Mouse (Mus musculus) midbrain, embryonic 10.5 days (tissue): Measurements from ENCODE around the gene Ggct. TPM values are rescaled to one million over a fixed set of nuclear protein-coding genes. Genes with fewer than 3 reads are reported as not detected.

Experiments
- DNase-seq: peaks from one replicate; pipeline ENCODE4 v3.0.0-alpha.2; 2017; ENCODE audit warnings: low spot score
- H3K27ac ChIP-seq: fragments of 300-500 bp; sonication (generic); replicated peaks from 2 replicates; pipeline ENCODE4 v1.5.1; 2016; ENCODE audit warnings: mild to moderate bottlenecking
- H3K27me3 ChIP-seq: fragments of 300-500 bp; sonication (generic); 2 replicates; pipeline ENCODE4 v1.6.1; 2016; ENCODE audit warnings: low read depth, mild to moderate bottlenecking; ENCODE audit not compliant: poor library complexity, severe bottlenecking
- H3K36me3 ChIP-seq: fragments of 300-500 bp; sonication (generic); 2 replicates; pipeline ENCODE4 v1.6.1; 2016; ENCODE audit warnings: mild to moderate bottlenecking, moderate library complexity
- H3K4me1 ChIP-seq: fragments of 300-500 bp; sonication (generic); 2 replicates; pipeline ENCODE4 v1.6.1; 2016
- H3K4me3 ChIP-seq: fragments of 300-500 bp; sonication (generic); 2 replicates; pipeline ENCODE4 v1.5.1; 2016; ENCODE audit warnings: mild to moderate bottlenecking, moderate library complexity
- H3K9me3 ChIP-seq: fragments of 300-500 bp; sonication (generic); replicated peaks from 2 replicates; pipeline ENCODE4 v1.6.1; 2016; ENCODE audit warnings: mild to moderate bottlenecking
- WGBS: fragments of 180-500 bp; shearing (Covaris S2); methylation state at CpG from one replicate; pipeline ENCODE4 v1.1.7; 2016; 5-methylcytosine and 5-hydroxymethylcytosine counted together
- polyA plus RNA-seq: library from polyadenylated mRNA; unstranded; fragments of >200 nt; fragmentation: Nextera tagmentation; extraction: Ambion mirVana; gene quantifications from 2 replicates; pipeline ENCODE4 v1.2.1, GENCODE M21; 2016

The Ggct gene
- polyA plus RNA-seq, 1 experiment from 2014 or later = 15.7 TPM

DNA sequence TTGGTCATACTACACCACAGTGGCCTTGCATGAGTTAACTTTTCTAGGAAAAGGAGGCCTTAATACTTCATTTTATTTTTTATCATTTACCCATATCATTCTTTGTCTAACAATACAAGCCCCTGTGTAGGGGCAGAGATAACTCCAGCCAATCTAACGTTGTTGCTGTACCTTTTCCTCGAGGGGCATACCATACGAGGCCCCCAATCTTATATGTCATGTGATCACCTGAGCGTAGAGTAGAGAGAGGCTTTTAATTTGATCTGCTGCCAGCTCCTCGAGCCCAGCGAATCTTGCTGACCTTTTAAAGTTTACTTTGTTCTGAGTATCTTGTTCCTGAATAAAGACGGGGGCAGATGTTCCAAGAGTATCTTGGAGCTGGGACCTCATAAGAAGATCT is 19.8 kb upstream of the Ggct start:
- H3K4me1 ChIP-seq = peaks cover 34% of the 10 kb centered on the region
- 87% methylated on average over 7 of the region's 7 CpGs for WGBS
- H3K27ac ChIP-seq = no peak overlapping the region
- peaks cover 8% of the 10 kb centered on the region for H3K27me3 ChIP-seq
- H3K4me3 ChIP-seq = no peak overlapping the region
- peaks cover 5% of the 10 kb centered on the region; the same call in 1 of the 2 replicates for H3K9me3 ChIP-seq
- DNase-seq = no peak
- H3K36me3 ChIP-seq = no peaks in the 10 kb centered on the region

DNA sequence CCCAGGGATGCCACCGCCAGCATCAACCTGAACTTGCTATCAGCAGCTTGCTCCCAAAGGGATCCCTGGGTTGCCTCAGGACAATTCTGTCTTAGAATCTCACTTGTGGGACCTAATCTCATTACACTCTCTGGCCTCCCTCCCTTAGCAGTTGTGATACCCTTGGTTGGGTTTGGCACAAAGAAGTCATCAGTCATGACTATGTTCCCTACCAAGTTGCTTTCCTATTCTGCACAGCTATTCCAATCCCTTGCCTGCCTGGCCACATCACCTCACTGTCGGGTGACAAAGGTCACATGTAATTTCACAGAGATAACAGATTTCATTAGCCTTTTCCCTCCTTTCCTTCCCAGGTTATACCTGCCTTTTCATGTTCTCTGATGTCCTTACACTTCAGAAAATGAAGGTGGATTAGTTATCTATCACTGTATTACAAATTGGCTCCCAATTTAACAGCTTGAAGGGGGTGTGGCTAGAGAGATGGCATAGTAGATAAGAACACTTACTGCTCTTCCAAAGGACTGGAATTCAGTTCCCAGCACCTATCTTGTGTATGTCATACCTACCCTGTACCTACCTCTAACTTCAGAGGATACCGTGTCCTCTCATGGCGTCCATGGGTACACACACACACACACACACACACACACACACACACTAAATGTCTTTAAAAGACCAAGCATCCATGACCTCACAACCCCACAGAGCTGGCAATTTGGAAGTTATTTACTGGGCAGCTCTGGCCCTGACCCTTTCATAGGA is 17.8 kb upstream of the Ggct start:
- peaks cover 22% of the 10 kb centered on the region for H3K4me1 ChIP-seq
- no peak for DNase-seq
- 63% methylated on average over 4 of the region's 4 CpGs for WGBS
- H3K36me3 ChIP-seq = no peaks in the 10 kb centered on the region
- H3K27ac ChIP-seq = peak overlapping the region; percentile 87
- H3K9me3 ChIP-seq = peaks cover 5% of the 10 kb centered on the region; the same call in 1 of the 2 replicates
- H3K4me3 ChIP-seq = peak overlapping the region; percentile 39
- H3K27me3 ChIP-seq = peaks cover 6% of the 10 kb centered on the region

DNA sequence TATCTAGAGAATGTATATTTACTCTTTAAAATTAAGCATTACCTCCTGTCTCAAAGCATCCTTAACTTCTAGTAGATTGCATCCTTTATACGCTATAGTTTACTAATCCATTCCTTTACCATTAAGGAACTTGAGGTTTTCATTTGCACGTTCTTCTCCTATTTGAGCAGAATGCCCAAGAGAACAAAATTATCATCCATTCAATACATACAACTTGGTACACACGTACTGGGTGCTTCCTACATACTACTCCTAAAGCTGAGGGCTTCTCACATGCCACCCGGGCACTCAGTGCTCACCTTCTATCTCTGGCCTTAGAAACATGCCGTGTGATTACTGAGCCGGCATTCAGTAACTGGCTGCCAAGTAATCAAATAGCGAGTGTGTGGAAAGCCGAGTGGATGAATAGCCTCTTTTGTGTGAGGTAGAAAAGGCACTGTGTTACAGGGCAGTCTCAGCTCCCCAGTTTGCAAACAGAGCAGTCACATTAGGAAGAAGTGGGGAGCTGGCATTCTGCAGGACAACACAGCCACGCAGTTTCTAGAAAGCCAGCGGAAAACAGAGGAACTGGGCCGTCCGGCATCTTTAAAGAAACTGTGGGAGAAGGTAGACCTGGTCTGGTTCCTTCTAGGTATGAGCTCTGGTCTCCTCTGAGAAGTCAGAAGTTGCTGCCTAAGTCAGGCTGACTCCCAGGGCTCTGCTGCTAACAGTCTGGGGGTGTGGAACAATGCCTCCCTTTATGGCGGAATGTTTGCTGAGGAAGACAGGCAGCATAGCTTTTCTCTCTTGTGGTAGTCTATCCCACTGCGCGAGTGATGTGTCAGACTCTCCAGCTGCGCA is 16.9 kb upstream of the Ggct start:
- peak; percentile 41 for DNase-seq
- Histone ChIP-seq H3K27ac (peak overlapping the region; percentile 87), H3K27me3 (peaks cover 6% of the 10 kb centered on the region), H3K4me3 (peak overlapping the region; percentile 39), H3K9me3 (peaks cover 3% of the 10 kb centered on the region; the same call in 1 of the 2 replicates), H3K4me1 (peaks cover 22% of the 10 kb centered on the region), H3K36me3 (no peaks in the 10 kb centered on the region)
- WGBS = 19% methylated on average over 16 of the region's 16 CpGs

DNA sequence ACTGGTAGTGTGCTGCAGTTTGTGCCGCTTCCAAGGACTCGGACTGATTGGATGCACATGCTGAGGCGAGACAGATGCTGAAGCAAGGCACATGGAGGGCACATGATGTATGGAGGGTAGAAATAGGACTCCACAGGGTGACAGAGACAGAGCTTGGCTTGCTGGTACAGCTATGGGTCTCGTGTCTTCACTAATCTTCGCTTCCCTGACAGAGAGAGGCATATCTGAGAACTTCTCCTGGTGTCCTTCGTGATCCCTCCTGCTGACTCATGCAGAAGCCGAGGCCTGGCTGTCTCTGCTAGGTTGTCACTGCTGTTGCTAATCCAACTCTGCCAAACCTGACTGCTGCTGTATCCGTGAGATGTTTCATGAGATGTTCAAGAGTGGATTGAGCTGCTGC is 15.7 kb upstream of the Ggct start:
- Histone ChIP-seq H3K36me3 (no peaks in the 10 kb centered on the region), H3K4me3 (no peak overlapping the region), H3K4me1 (peaks cover 22% of the 10 kb centered on the region), H3K27ac (no peak overlapping the region; the same call in 1 of the 2 replicates), H3K27me3 (peaks cover 6% of the 10 kb centered on the region), H3K9me3 (no peaks in the 10 kb centered on the region)
- WGBS = 88% methylated on average over 8 of the region's 8 CpGs
- DNase-seq = no peak

DNA sequence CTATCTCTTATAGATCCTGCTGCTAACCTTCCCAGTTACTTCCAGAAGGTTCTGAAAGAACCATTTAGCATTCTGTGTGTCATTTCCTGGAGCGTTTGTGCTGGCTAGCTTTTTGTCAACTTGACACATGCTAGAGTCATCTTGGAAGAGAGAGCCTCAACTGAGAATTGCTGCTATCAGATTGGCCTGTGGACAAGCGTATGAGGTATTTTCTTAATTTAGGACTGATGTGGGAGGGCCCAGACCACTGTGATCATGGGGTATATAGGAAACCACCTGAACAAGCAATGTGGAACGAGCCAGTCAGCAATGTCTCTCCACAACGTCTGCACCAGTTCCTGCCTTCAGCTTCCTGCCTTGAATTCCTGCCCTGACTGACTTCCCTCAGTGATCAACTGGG is 10.8 kb upstream of the Ggct start:
- Histone ChIP-seq H3K36me3 (no peaks in the 10 kb centered on the region), H3K27me3 (peaks cover 4% of the 10 kb centered on the region), H3K4me1 (no peaks in the 10 kb centered on the region), H3K4me3 (no peak overlapping the region), H3K27ac (no peak overlapping the region), H3K9me3 (no peaks in the 10 kb centered on the region)
- no peak for DNase-seq
- 86% methylated on average over 4 of the region's 4 CpGs for WGBS

DNA sequence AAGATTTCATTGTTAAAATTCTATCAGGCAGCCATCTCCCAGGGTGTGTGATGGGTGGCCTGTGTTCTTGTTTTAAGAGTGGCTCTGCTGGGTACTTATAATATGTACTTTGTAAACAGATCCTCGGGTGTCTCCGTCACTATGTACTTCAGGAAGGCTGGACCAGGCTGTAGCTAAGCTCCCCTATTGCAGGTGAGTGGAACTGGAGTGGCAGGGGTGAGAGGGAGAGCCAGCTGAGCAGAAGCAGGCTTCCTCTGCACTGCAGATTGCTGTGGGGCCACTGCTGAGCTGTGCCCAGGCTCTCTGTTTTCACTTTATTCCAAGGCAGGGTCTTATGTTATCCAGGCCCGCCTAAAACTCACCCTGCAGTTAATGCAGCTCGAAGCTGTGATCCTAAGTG is 9.7 kb upstream of the Ggct start:
- Histone ChIP-seq H3K27ac (no peak overlapping the region), H3K27me3 (no peaks in the 10 kb centered on the region), H3K4me1 (no peaks in the 10 kb centered on the region), H3K9me3 (no peaks in the 10 kb centered on the region), H3K4me3 (no peak overlapping the region), H3K36me3 (no peaks in the 10 kb centered on the region)
- DNase-seq = no peak
- WGBS = 76% methylated on average over 4 of the region's 4 CpGs

DNA sequence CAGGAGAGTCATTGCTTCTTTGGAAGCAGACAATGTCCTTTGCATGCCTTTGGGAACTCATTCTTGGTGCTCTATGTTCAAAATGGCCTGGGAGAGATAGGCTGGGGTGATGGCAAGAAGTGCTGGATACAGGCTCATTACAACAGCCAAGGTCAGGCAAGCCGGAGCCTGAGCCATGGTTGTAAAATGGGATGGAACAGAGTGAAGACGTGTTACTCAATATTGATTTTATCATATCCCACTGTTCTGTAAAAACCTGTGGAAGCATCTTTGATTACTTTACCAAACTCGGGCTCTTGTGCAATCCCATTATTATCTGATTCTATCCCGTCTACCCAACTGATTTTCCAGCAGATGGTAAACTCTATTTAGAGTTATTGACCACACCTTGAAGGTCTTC is 8.6 kb upstream of the Ggct start:
- Histone ChIP-seq H3K4me1 (no peaks in the 10 kb centered on the region), H3K27me3 (no peaks in the 10 kb centered on the region), H3K4me3 (no peak overlapping the region), H3K27ac (no peak overlapping the region), H3K36me3 (no peaks in the 10 kb centered on the region), H3K9me3 (no peaks in the 10 kb centered on the region)
- WGBS = 89% methylated on average over 4 of the region's 4 CpGs
- no peak for DNase-seq

DNA sequence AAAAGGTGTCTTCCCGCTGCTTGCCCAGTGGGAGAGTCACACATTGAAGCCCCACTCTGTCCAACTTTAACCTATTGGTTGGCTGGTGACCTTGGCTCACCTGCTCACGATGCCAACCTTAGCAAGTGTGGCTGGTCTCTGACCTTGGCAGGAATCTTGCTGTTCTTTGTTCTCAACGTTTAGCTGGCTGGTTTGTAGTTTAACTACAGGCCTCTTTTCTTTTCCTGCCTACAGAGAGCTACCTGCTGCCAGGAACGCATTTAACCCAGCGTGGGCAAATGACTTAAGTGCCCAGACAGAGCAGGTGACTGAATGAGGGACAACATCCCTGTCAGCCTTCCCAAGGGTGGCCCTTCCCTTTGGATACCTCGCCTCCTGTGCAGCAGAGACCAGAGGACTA is 5.0 kb upstream of the Ggct start:
- no peak overlapping the region for H3K27ac ChIP-seq
- no peaks in the 10 kb centered on the region for H3K9me3 ChIP-seq
- 87% methylated on average over 6 of the region's 6 CpGs for WGBS
- H3K4me1 ChIP-seq = peaks cover 5% of the 10 kb centered on the region; the same call in 1 of the 2 replicates
- no peaks in the 10 kb centered on the region for H3K36me3 ChIP-seq
- no peak for DNase-seq
- no peaks in the 10 kb centered on the region for H3K27me3 ChIP-seq
- H3K4me3 ChIP-seq = no peak overlapping the region

DNA sequence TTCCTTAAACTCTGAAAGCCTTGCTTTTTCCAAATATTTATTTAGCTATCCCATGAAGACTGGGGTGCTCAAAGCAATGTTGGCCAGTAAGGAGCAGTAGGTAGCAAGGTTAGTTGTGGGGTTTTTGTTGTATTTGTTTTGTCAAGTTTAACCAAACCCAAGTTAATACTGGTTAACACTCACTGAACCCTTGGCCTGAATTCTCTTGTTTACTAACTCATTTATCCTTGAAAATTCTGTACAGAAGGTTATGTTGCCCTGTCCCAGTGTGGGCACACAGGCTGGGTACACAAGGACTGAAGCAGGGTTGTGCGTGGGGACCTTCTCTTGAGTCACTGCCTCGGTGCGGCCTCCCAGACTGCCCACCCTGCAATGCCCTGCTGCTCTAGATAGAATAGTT is 3.6 kb upstream of the Ggct start:
- peaks cover 16% of the 10 kb centered on the region for H3K4me1 ChIP-seq
- 94% methylated on average over 3 of the region's 3 CpGs for WGBS
- no peaks in the 10 kb centered on the region for H3K9me3 ChIP-seq

DNA sequence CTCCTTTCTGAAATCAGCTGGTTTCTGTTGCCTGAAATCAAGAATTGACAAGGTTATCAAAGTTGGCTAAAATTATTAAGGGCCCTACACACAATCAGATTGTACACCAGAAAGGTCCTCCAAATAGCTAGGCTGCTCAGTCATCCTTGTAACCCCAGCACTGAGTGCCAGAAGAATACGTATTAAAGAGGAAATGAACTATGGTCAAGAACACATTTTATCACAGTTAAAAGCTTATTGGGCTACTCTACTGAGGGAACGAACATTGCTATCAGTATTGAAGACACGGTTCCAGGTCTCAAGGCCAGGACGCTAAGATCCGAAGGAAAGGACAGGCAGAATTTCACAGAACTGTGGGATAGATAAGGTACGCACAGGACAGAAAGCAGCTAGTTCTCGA is 609 bp downstream of the Ggct start:
- DNase-seq = no peak
- Histone ChIP-seq H3K9me3 (no peaks in the 10 kb centered on the region), H3K27me3 (no peaks in the 10 kb centered on the region), H3K4me3 (peak overlapping the region; percentile 67), H3K4me1 (peaks cover 16% of the 10 kb centered on the region), H3K36me3 (no peaks in the 10 kb centered on the region), H3K27ac (peak overlapping the region; percentile 83)
- WGBS = 5% methylated on average over 7 of the region's 7 CpGs

More for the DNA sequence above, 3.6 kb upstream of the Ggct start:
- Histone ChIP-seq H3K4me3 (no peak overlapping the region), H3K27me3 (no peaks in the 10 kb centered on the region), H3K27ac (no peak overlapping the region), H3K36me3 (no peaks in the 10 kb centered on the region)
- DNase-seq = no peak

DNA sequence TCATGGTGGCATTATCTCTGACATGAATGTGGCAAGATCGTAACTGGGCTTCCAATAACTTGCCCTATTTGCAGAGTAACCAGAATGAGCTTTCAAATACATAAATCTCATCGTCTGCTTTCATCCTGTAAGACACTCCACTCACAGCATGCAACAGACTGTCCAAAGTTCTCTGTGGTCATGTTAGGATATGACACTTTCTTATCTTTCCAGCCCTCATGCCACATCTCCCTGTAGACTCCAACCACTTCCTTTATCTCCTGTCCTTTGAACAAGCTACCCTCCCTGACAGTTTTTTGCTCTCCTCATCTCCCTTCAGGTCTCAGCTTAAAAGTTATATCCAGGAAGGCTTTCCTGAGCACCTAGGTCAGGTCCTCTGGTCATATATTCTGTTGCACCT is 1.6 kb downstream of the Ggct start:
- peaks cover 16% of the 10 kb centered on the region for H3K4me1 ChIP-seq
- H3K36me3 ChIP-seq = no peaks in the 10 kb centered on the region
- DNase-seq = no peak
- no peaks in the 10 kb centered on the region for H3K27me3 ChIP-seq
- 92% methylated on average over 2 of the region's 2 CpGs for WGBS
- no peaks in the 10 kb centered on the region for H3K9me3 ChIP-seq
- no peak overlapping the region for H3K27ac ChIP-seq
- no peak overlapping the region for H3K4me3 ChIP-seq

DNA sequence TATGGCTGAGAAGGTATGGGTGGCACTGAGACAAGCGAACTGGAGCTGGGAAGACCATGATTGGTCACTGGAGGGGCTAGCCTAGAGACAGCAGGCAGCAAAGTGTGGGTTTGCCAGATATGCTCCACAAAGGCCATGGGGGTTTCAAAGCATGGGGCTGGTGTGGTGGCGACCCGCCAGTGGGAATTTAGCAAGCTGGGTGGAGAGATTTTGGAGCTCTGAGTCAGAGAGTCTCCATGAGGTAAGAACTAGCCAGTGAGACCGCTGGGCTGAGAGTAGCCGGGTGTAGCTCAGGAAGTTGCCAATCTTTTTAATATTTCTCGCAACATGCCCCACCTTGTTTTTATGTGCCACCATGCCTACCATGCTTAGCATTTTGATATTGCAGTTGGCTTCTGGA is 4.6 kb downstream of the Ggct start:
- WGBS = 95% methylated on average over 6 of the region's 6 CpGs
- no peak overlapping the region for H3K4me3 ChIP-seq
- peaks cover 11% of the 10 kb centered on the region; the same call in 1 of the 2 replicates for H3K36me3 ChIP-seq
- no peaks in the 10 kb centered on the region for H3K27me3 ChIP-seq
- H3K9me3 ChIP-seq = no peaks in the 10 kb centered on the region
- DNase-seq = no peak
- peaks cover 14% of the 10 kb centered on the region for H3K4me1 ChIP-seq
- H3K27ac ChIP-seq = no peak overlapping the region

DNA sequence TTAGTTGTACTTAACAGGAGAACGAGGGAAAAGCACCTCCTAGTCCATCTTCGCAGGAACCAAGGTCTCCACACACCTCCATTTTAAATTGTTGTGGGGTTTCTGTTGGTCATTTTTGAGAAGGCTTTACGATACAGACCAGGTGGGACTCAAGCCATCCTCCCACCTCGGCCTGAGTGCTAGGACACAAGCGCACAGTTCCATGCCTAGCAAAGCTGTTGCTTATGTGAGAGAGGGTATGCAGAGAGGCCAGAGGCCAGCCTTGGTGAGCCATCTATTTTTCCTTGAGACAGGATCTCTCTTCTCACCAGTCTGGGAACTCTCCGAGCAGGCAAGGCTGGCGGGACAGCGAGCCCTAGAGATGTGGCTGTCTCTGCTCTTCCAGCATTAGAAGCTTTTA is 8.7 kb downstream of the Ggct start:
- H3K9me3 ChIP-seq = no peaks in the 10 kb centered on the region
- H3K36me3 ChIP-seq = peaks cover 11% of the 10 kb centered on the region; the same call in 1 of the 2 replicates
- no peak for DNase-seq
- H3K27me3 ChIP-seq = no peaks in the 10 kb centered on the region
- no peak overlapping the region for H3K27ac ChIP-seq
- H3K4me3 ChIP-seq = no peak overlapping the region
- no peaks in the 10 kb centered on the region for H3K4me1 ChIP-seq
- 92% methylated on average over 8 of the region's 8 CpGs for WGBS
